Mouse (Mus musculus) c-Kit-negative CD71-positive TER-119-positive erythroid progenitor cells, embryonic 14.5 days (primary cell): ENCODE results near the gene Fam117a.
"Not testable (repeated sequence)": the region's sequence is repeated elsewhere in the genome, so short reads cannot be mapped to it uniquely, and the experiment has no call there.

Experiments used
- DNase-seq: peaks from one replicate; pipeline ENCODE4 v3.0.0-alpha.2; 2013; ENCODE audit warnings: low read depth, low spot score

Fam117a gene

DNA sequence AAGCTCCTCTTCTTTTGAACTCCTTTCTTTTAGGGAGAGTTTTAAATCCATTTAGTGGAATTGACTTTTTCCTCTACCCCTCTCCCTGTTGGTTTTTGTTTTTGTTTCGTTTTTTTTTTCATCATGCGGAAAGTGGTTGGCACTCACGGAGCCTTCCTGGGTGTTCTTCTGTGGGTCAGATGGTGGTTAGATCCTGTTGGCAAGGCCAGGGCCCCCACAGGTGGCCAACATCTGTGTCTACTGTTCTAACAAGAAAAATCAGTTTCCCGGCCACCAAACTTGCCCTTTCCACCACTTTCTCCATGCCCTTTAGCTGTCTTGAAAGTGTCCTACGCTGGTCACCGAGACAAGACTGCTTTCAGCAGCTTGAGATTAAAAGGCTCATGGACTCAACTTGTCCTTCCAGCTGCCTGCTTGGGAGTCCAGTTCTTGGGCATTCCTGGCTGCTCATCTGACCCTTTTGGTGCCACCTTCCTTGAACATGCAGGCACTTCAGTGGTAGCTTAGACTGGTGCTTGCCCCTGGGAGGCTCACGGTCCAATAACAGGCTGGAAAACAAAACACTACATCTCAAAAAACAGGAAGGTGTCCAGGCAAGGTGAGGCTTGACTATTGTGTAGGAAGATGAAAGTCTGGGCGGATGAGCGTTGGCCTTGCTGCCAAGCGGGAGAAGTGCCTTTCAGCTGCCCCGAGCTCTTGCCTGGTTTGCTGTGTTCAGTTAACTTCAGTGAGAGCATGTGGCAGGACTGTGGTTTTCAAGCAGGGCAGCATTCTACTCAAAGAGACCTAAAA is 56.1 kb downstream of the Fam117a start:
- DNase-seq, result no peak

DNA sequence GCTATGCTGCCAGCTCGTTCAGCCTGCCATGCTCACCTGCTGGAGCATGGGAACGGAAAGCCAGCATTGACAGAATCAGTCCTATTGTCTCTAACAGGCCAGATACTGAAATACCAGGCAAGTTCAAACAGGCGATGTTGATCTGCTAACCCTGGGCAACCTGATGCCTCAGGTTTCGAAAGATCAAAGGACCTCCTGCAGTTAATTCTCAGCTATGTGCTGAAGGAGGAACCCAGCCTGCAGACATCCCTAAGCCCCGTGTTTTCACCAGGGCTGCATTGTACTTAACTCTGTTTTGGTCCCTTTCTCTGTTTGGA is 56.6 kb downstream of the Fam117a start:
- no peak for DNase-seq

DNA sequence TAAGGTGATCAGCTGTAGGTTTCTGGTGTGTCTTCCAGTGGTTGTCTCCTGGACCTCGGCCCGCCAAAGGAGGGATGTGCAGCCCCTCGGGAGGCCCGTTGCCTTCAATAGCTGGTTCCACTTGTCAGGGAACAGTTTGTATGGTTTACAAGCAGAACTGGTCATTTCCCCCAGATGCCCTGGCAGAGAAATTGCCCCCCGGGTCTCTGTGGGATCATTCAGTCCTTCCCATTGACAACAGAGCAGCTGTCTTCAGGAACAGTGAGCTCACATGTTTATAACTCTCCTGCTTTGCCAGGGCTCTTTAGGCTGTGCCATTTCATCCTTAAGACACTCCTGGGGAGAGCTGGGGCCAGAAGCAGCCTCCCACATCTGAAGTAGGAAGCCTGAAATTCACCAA is 57.3 kb downstream of the Fam117a start:
- no peak for DNase-seq

DNA sequence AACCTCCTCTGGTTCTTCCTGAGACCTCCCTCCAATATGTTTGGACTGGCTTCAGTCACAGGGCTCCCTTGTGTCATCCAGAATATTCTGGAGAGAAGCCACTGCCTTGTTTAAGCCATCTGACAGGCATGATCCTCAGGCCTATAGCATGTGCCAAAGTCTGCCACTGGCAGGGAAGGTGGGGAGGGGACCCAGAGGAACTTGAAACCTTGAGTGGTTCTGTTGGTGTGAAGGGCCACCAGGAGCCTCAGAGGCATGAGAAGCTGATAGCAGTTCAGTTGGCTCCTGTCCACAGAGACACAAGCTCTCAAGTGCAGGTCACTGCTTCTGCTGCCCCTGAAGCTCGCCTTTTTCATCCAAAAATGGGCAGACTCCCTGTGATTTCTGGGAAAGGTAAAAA is 59.7 kb downstream of the Fam117a start:
- no peak for DNase-seq

DNA sequence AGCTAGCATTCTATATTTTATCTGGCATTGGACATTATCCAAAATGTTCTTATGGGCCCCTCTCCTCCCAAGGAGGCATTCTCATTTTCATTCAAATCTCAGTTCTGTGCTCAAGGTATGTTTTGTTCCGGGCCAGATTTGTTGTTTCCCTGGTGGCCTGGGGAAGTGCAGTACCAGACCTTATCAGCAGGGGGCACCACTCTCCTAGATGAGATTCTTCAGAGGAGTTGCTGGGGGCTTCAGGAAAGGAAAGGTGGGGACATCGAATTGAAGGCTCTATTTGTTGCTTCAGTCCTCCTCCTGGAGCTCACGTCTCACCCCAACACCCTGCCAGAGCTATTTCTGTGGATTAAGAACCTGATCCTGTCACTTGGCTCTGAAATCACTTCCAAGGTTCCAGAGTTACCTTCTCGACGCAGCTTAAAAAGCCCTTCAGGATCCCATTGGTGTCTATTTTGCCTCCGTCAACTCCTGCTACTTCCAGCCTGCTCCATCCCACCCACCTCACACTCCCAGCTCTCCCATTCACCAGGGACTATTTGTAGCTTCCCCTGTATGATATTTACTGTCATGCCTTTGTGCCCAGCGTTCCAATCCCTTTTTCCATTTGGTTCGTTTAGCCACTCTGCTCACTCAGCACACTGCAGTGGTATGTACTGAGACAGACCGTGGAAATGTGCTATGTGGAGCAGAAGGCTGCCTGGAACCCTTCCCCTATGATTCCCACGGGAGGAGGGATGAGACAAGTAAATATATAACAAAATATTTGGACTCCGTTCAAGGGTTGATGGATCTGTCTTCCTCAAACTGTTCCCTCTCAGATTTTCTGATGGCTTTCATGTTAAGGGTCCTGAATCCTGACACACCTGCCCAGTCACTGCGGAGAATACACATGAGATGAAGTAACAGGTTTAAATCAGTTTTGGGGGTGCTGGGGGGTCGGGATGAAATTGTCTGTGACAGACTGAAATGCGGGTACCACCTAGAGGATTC is 61.3 kb downstream of the Fam117a start:
- DNase-seq, result no peak

DNA sequence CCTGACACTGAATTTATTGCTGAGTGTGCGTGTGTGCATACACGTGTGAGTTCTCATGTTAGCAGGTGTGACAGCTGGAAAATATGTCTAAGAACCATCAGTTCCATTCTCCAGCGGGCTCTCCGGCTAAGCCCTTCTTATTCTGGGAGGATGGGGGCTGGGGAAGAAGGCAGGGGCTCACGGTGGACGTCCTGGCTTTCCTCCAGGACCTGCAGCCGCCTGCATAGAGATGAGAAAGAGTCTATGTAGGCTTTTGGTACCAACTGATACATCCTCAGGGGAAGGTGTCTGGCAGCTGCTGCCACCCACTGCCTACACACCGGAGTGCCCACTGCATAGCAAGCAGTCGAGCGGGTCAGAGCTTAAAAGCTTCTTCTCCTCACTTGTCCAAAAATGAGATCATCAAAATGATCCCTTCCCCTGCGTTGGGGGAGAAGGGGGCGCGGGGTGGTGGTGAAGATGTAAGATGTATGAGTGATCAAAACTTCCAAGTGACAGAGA is 62.8 kb downstream of the Fam117a start:
- no peak for DNase-seq

DNA sequence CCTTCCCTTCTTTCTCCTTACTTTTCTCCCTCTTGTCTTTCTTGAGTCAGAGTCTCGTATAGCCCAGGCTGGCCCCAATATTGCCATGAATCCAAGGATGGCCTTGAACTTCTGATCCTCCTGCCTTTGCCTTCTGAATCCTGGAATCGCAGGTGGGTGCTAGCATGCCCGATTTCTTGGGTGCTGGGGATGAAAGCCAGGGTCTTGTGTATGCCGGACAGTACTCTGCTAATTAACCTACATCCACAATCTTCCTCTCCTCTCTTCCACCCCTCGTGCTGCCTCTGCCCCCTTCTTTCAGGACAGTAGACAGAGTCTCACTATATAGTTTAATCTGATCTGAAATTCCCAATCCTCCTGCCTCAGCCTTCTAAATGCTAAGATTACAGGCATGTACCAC is 64.8 kb downstream of the Fam117a start:
- DNase-seq, result no peak

DNA sequence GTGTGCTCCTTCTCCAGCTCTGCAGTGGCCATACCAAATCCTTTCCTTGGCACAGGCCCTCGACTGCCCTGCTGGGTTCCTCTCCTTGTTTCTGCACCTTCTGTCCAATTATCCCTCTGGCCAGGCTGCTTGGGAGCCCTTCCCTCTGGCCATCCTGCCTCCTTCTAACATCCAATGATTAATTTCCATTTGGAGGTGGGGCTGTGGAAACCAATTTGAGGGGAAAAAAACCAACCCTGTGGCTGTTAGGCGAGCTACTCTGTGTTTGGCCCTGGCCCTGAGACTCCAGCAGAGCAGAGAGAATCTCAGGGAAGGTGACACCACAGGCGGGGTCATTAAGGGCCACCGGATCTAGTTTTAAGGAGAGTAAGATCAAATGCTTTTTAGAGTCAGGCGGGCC is 65.4 kb downstream of the Fam117a start:
- no peak for DNase-seq

DNA sequence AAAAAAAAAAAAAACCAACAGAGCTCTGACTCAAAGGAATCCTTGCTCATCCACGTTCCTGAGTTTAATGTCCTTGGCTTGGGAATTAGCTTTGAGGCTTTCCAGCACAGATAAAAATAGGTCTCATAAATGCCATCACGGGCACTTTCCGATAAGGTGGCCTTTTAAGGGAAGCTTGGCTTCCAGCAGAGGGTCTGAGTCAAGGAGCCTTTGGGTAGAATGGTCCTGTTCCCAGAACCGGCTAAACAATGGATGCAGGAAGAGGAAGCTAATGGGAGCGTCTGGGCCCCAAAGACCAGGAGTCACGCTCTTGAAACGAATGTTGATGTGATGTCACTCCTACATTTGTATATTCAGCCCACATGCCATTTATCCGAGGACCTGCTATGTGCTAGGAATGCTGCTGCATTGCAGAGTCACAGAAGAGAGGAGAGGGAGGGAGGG is 65.9 kb downstream of the Fam117a start:
- no peak for DNase-seq

DNA sequence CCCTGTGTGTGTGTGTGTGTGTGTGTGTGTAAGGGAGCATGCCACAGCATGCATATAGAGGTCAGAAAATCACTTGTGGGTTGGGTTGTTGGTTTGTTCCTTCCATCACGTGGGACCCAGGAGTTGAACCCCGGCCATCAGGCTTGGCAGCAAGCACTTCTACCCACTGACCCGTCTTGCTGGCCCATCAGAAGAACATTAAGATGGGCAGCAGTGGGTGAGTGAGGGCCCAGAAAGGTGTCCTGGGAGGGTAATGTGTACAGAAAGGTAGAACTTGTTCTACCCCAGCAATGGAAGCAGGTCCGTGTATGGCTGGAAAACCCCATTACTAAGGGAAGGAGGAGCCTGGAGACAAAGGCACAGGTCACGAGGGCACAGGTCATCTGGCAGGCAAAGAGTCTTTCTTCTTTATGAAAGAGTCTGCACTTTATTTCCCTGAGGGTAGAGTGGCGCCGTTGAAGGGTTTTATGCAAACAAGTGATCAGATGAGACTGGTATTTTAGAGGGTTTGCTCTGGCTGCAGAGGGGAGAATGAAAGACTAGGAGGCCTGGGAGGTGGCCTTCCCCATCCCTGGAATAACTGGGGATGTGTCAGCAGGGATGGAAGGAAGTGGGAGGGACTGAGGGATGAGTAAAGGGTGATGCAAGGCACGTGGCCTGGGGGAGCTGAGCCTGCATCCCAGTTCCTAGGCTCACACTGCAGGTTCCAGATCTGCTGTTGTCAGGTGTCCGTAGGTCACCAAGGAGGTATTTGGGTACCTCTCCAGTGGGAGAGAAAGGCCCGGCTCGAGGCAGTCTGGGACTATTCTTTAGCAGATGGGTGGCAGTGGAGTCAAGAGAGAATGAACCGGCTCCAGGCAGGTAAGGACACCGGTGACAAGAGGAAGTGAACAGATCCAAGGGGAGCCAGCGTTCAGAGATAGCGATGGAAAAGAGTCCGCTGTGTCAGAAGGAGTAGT is 66.8 kb downstream of the Fam117a start:
- no peak for DNase-seq

DNA sequence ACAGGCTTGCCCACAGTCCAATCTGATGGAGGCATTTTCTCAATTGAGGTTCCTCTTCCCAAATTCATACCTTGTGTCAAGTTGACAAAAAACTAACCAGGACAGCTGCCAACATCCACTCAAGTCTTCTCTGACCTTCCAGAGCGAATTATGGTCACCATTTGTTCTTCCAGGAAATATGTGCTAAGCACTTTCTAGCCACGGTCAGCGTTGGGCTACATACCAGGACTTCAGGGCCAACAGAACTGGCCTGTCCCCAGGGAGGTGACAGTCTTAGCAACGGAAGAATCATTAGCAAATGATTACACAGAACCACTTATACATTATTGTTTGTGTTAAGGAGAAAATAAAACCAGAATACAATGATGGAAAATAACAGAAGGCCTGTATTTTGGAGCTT is 69.0 kb downstream of the Fam117a start:
- DNase-seq, result no peak

DNA sequence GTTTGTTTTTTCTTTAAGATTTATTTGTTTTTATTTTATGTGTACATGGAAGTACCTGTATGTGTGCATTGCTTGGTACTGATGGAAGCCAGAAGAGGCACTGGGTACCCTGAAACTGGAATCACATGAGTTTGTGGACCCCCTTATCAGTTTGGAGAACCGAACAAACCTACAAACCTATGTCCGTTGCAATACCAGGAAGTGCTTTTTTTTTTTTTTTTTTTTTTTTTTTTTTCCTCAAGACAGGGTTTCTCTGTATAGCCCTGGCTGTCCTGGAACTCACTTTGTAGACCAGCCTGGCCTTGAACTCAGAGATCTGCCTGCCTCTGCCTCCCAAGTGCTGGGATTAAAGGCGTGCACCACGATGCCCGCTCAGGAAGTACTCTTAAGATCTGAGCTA is 69.6 kb downstream of the Fam117a start:
- not testable (repeated sequence) for DNase-seq

DNA sequence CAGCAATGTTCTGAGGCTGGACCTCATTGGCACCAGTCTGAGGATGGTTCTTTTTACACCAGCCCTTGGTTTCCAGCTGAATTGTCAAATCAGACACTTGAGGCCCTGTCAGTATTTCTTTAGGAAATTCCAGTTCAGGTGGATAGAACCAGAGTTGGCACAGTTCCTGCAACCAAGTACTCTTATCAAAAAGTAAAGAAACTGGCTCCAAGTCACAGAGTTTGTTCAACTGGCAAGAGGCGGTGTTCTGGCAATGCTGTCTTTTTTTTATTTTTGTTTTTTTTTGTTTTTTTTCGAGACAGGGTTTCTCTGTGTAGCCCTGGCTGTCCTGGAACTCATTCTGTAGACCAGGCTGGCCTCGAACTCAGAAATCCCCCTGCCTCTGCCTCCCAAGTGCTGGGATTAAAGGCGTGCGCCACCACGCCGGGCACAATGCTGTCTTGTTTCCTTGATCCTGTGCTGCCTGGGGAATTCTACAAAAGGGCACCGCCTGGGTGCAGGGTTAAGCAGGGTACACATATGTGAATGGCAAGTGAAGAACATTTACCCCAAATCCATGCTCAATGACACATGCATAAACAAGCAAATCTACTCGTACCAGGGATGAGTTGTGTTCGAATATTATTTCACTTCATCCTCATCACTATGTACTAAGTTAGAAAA is 72.8 kb downstream of the Fam117a start:
- DNase-seq, result no peak

DNA sequence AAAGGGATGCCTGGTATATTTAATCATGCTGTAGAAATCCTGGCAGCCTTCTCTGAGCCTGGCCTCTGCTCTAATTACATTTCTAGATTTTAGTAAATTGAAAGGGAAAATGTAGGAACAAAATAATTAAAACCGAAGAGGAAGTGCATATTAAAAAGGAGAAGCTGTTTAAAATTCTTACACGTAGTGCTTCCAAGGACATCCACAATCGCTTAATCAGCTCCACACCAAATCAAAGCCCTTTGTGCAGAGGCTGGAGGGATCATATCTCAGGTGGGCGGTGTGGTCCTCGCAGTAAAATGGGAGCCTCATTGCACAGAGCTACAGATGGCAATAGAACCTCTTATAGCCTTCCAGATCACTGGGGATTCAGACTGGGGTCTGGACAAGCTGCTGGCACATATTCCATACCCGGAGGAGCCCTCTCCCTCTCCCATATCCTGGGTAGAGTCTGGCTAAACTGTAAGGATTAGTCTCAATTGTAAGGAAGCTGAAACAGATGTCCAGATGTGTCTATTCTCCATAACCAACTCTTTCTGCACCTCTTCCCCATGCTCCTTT is 74.7 kb downstream of the Fam117a start:
- no peak for DNase-seq

DNA sequence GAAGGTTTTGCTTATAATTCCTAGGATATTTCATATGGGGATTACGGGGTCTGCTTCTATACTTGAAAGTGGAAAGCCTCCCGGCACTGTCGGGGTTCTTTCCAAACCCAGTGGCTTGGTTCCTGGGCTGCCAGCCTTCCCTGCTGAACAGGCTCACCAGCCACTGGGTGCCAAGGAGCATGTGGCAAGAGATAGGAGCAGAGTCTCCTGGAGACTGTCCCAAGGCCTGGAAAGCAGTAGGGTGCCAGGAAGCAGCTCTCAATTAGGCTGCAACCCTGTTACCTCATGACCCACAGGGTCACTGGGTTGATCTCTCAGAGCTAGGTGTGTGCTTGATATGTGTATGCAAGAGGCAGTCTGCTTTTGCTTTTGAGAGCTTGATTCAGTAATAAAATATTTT is 75.8 kb downstream of the Fam117a start:
- no peak for DNase-seq

DNA sequence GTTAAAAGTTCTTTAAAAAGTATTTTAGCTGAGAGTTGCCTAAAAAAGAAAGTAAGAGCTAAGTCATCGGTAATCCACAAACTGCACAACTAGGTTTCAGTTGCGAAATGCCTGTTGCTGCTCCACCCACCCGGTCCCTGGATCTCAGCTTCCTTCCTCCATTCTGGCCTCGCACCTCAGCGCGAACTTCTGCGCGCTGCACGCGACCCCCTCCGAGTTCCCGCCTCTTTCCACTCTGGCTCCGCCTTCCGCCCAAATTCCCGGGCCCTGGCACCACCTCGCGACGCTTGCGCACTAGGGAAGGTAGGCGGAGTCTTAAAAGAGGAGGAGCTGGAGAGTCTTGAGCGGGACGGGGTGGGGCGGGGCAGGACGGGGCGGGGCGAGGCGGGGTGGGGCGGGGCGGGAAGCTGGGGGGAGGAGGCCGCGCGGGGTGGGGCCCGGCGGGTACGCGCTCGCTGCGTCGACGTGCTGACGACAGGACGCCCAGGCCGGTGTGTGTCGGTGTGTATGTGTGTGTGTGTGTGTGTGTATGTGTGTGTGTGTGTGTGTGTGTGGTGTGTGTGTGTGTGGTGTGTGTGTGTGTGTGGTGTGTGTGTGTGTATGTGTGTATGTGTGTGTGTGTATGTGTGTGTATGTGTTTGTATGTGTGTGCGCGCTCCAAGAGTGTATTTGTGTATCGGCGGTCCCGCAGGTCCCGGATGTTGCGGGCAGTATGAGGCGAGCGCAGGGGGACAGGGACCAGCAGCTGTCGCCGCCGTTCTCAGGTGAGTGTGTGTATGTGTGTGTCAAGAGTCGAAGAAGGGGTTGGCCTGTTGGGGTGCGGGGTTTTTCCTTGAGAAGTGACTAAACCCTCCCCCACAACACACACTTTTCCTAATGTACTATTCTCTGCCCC is 77.1 kb downstream of the Fam117a start, which contains the start of gene Spop:
Spop (plus strand) TSS at position 440 of the 895 bp plus-strand sequence.
- DNase-seq, result peak; percentile 93

DNA sequence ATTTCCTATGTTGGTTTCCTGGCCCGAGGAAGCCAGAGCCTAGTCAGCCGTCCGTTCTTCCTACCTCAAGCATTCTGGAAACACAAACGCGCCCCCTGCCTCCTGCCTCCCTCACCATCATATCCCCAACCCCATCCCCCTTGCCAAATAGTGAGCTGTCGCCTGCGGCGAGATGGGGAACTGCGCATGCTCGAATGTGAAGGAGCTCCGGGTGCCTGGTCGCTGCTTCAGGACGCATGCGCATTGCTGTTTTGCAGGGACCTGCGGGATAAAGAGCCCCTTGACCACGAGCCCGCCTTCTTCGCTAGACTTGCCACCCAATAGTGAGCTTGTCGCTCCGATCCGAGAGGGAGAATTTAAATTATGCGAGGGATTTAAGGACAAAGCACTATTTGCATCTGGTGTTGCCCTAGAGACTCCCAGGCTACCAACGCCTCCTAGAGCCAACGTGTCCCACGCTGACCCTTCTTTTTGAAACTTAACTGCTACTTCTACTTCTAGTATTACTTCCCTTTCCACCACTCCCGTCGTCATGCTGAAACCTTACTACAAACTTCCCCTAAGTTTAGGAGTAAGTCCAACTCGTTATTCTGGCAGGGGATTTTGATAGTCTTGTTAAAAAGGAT is 77.8 kb downstream of the Fam117a start:
- peak; percentile 91 for DNase-seq

DNA sequence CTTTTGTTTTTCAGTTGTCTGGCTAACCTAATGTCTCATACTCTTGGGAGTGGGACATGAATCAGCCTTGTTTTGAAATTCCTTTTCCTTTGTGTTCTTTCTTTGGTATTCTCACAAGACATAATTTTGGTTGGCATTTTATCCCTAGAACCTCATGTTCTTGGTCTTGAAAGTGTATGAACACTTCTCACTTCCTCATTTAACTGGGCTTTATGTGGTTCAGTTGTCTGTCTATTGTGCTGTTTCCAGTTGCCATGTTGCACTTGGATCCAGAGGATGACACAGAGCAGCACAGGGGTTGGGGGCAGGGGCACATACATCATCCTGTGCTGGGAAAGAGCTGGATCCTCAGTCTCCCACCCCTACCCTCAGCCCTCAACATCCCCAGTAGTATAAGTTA is 79.1 kb downstream of the Fam117a start:
- DNase-seq, result no peak

DNA sequence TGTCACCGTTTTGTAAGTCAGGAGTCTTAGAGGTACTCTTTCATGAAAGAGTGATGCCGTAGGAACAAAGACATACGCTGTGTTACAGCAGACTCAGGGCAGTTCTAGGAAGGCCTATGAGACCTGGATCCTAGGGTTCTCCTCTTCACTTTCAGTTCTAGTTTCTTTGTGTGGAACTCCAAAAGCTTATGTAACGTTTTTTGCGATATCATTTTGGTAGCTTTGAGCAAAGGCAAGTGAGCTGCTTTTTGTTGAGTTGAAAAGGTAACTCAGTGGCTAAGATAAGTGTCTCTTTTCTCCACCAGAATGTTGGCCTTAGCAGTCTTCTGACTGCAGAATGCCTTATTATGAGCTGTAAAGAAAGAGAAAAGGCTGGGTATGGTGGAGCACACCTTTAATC is 80.5 kb downstream of the Fam117a start:
- no peak for DNase-seq
